ENCODE assay signal across 9 mouse cellular contexts in genomic region chr7:36697856-36698588, GRCm38 (mm10). TPM values are rescaled to one million over a fixed set of nuclear protein-coding genes. Genes with fewer than 3 reads are reported as not detected.
A peak's percentile ranks its signal among the peaks of the same experiment; 100 is the strongest.
DNase-seq lines count a peak whose midpoint lies in the region; ATAC-seq lines count a peak whose summit lies in the region.
"Had no signal": no experiment of that assay in that cellular context is flagged by ENCODE, and none has a peak within 500 bp of the region (broad histone marks: within the 10 kb centered on the region; RNA-seq: fewer than 3 reads in every experiment).

Tshz3 (plus strand) TSS chr7:36698118.

- H3K27me3 ChIP-seq in embryonic facial prominence, embryonic 12.5 days: peaks cover 27% of the 10 kb centered on the region
- H3K27me3 ChIP-seq in heart, embryonic 12.5 days (replicated peaks): peaks cover 56% of the 10 kb centered on the region
- H3K27me3 ChIP-seq in kidney, embryonic 14.5 days (ENCODE audit: control insufficient read depth, insufficient read depth, low read length): peaks cover 46% of the 10 kb centered on the region
- peaks cover 30% of the 10 kb centered on the region for H3K27me3 ChIP-seq in midbrain, embryonic 15.5 days (replicated peaks)
- H3K27me3 ChIP-seq: CH12.LX had no signal

- under 1% methylated on average over 53 of the region's 88 CpGs for WGBS in embryonic facial prominence, embryonic 12.5 days
- under 1% methylated on average over 32 of the region's 88 CpGs for WGBS in heart, embryonic 12.5 days
- 1% methylated on average over 35 of the region's 88 CpGs for WGBS in kidney, embryonic 14.5 days
- WGBS in midbrain, embryonic 15.5 days: 2% methylated on average over 65 of the region's 88 CpGs

- peak within 1 kb of the TSS; percentile 75 for H3K4me3 ChIP-seq in embryonic facial prominence, embryonic 12.5 days
- H3K4me3 ChIP-seq in heart, embryonic 12.5 days: peak within 1 kb of the TSS; percentile 94
- H3K4me3 ChIP-seq in kidney, embryonic 14.5 days (ENCODE audit: low read length): peak within 1 kb of the TSS; percentile 74
- H3K4me3 ChIP-seq in midbrain, embryonic 15.5 days: peak within 1 kb of the TSS; percentile 92

- peak; percentile 44 for ATAC-seq in embryonic facial prominence, embryonic 12.5 days (ENCODE audit: insufficient number of reproducible peaks, insufficient read depth, low FRiP score, low TSS enrichment)
- ATAC-seq in heart, embryonic 12.5 days (ENCODE audit: insufficient number of reproducible peaks, low FRiP score): peak; percentile 51
- ATAC-seq in kidney, embryonic 14.5 days (ENCODE audit: low FRiP score, low TSS enrichment): peak; percentile 65
- ATAC-seq in midbrain, embryonic 15.5 days (replicated peaks): peak; percentile 71

- no peaks in the 10 kb centered on the region for H3K9me3 ChIP-seq in embryonic facial prominence, embryonic 12.5 days
- H3K9me3 ChIP-seq in heart, embryonic 12.5 days (replicated peaks): no peaks in the 10 kb centered on the region
- H3K9me3 ChIP-seq in kidney, embryonic 14.5 days (ENCODE audit: control insufficient read depth, low read length): no peaks in the 10 kb centered on the region
- H3K9me3 ChIP-seq in midbrain, embryonic 15.5 days: no peaks in the 10 kb centered on the region

- H3K27ac ChIP-seq in embryonic facial prominence, embryonic 12.5 days: peak within 1 kb of the TSS; percentile 79
- peak within 1 kb of the TSS; percentile 60 for H3K27ac ChIP-seq in heart, embryonic 12.5 days (ENCODE audit: poor library complexity, severe bottlenecking)
- H3K27ac ChIP-seq in kidney, embryonic 14.5 days (ENCODE audit: low read depth, low read length): peak within 1 kb of the TSS; percentile 80
- peak within 1 kb of the TSS; percentile 86 for H3K27ac ChIP-seq in midbrain, embryonic 15.5 days

- DNase-seq in gastrocnemius, adult 18-20 months (ENCODE audit: low spot score): peak; percentile 77
- DNase-seq in gastrocnemius, postnatal 25 days: no peak
- peak; percentile 69 for DNase-seq in liver
- DNase-seq in testis, postnatal 14 days (ENCODE audit: low spot score): peak; percentile 77

- no peaks in the 10 kb centered on the region for H3K36me3 ChIP-seq in embryonic facial prominence, embryonic 12.5 days
- no peaks in the 10 kb centered on the region for H3K36me3 ChIP-seq in heart, embryonic 12.5 days
- no peaks in the 10 kb centered on the region for H3K36me3 ChIP-seq in kidney, embryonic 14.5 days (ENCODE audit: control insufficient read depth, insufficient read depth, low read length)
- H3K36me3 ChIP-seq in midbrain, embryonic 15.5 days (replicated peaks): no peaks in the 10 kb centered on the region

- H3K4me1 ChIP-seq in embryonic facial prominence, embryonic 12.5 days: peaks cover 10% of the 10 kb centered on the region; the same call in 1 of the 2 replicates
- peaks cover 12% of the 10 kb centered on the region; the same call in 1 of the 2 replicates for H3K4me1 ChIP-seq in heart, embryonic 12.5 days (replicated peaks)
- H3K4me1 ChIP-seq in kidney, embryonic 14.5 days (ENCODE audit: control insufficient read depth, insufficient read depth, low read length): no peaks in the 10 kb centered on the region; the same call in 1 of the 2 replicates
- H3K4me1 ChIP-seq in midbrain, embryonic 15.5 days: peaks cover 30% of the 10 kb centered on the region

- peak within 1 kb of the TSS; percentile 99 for H3K4me2 ChIP-seq in embryonic facial prominence, embryonic 12.5 days (replicated peaks)
- H3K4me2 ChIP-seq in heart, embryonic 12.5 days: peak within 1 kb of the TSS; percentile 100
- H3K4me2 ChIP-seq in kidney, embryonic 14.5 days (replicated peaks; ENCODE audit: low read depth, low read length): peak within 1 kb of the TSS; percentile 99
- peak within 1 kb of the TSS; percentile 99 for H3K4me2 ChIP-seq in midbrain, embryonic 15.5 days

- H3K9ac ChIP-seq in embryonic facial prominence, embryonic 12.5 days: peak within 1 kb of the TSS; percentile 74
- H3K9ac ChIP-seq in heart, embryonic 12.5 days: peak within 1 kb of the TSS; percentile 79
- H3K9ac ChIP-seq in kidney, embryonic 14.5 days (ENCODE audit: low read depth, low read length): peak within 1 kb of the TSS; percentile 74
- H3K9ac ChIP-seq in midbrain, embryonic 15.5 days: peak within 1 kb of the TSS; percentile 78

RNA-seq across cellular contexts. Expression of gene Tshz3, which starts in this region (rescaled TPM):
- 1 to 10 TPM; 2.0 to 2.2 TPM for total RNA-seq in gastrocnemius, adult 18-20 months (2021)
- 1 to 10 TPM; 2.7 to 3.4 TPM for total RNA-seq in gastrocnemius, postnatal 25 days (2021)
- 8.8 and 10.5 TPM in 2 replicates for polyA plus RNA-seq in embryonic facial prominence, embryonic 12.5 days (2016; fragmentation: Nextera tagmentation; extraction: Ambion mirVana)
- polyA plus RNA-seq in heart, embryonic 12.5 days (2016; fragmentation: Nextera tagmentation; extraction: Ambion mirVana): 1.4 and 2.1 TPM in 2 replicates
- 13.2 and 17.9 TPM in 2 replicates for polyA plus RNA-seq in kidney, embryonic 14.5 days (2014; fragmentation: Nextera tagmentation; extraction: Ambion mirVana)
- polyA plus RNA-seq in midbrain, embryonic 15.5 days (2015; fragmentation: Nextera tagmentation; extraction: Ambion mirVana): 9.8 and 11.1 TPM in 2 replicates
- total RNA-seq: CH12.LX had no signal
